Mouse (Mus musculus) liver, embryonic 11.5 days (tissue): ENCODE measurements at regions not wholly inside any gene's neighbourhood (a gene's known extent, or its start where the extent isn't known, plus 50 kb on each side); places are given as distances from the start of the nearest gene placed in this dataset.

Source experiments
- ATAC-seq: fragments of 200-750 bp; cut with Nextera tagmentation; replicated peaks from 2 replicates; pipeline ENCODE4 v1.8.0; 2017; ENCODE audit warnings: moderate number of reproducible peaks, mild to moderate bottlenecking, moderate TSS enrichment, moderate library complexity; ENCODE audit not compliant: low FRiP score
- DNase-seq: peaks from one replicate; pipeline ENCODE4 v3.0.0-alpha.2; 2017; ENCODE audit warnings: low spot score
- H3K27ac ChIP-seq: fragments of 300-500 bp; sonication (generic); 2 replicates; pipeline ENCODE4 v1.5.1; 2014; ENCODE audit warnings: mild to moderate bottlenecking, low read depth, low read length, control low read depth
- H3K27me3 ChIP-seq: fragments of 300-500 bp; sonication (generic); replicated peaks from 2 replicates; pipeline ENCODE4 v1.6.1; 2014; ENCODE audit warnings: low read length, mixed read lengths; ENCODE audit not compliant: control insufficient read depth, insufficient read depth
- H3K36me3 ChIP-seq: fragments of 300-500 bp; sonication (generic); 2 replicates; pipeline ENCODE4 v1.6.1; 2014; ENCODE audit warnings: mild to moderate bottlenecking, low read length, moderate library complexity, mixed read lengths; ENCODE audit not compliant: control insufficient read depth, insufficient read depth
- H3K4me1 ChIP-seq: fragments of 300-500 bp; sonication (generic); replicated peaks from 2 replicates; pipeline ENCODE4 v1.6.1; 2014; ENCODE audit warnings: low read length, mixed read lengths; ENCODE audit not compliant: control insufficient read depth, insufficient read depth
- H3K4me2 ChIP-seq: fragments of 300-500 bp; sonication (generic); 2 replicates; pipeline ENCODE4 v1.6.1; 2014; ENCODE audit warnings: mild to moderate bottlenecking, control low read depth, moderate library complexity
- H3K4me3 ChIP-seq: fragments of 300-500 bp; sonication (generic); 2 replicates; pipeline ENCODE4 v1.5.1; 2014; ENCODE audit warnings: low read depth, low read length, control low read depth
- H3K9ac ChIP-seq: fragments of 300-500 bp; sonication (generic); 2 replicates; pipeline ENCODE4 v1.6.1; 2014; ENCODE audit warnings: low read depth, low read length, control low read depth
- H3K9me3 ChIP-seq: fragments of 300-500 bp; sonication (generic); 2 replicates; pipeline ENCODE4 v1.6.1; 2016; ENCODE audit warnings: low read length, inconsistent platforms, mixed read lengths; ENCODE audit not compliant: control insufficient read depth
- WGBS: fragments of 180-500 bp; shearing (Covaris S2); extraction: QIAGEN DNeasy Blood & Tissue Kit; methylation state at CpG from one replicate; pipeline ENCODE4 v1.1.7; 2014; 5-methylcytosine and 5-hydroxymethylcytosine counted together

GRCm38 (mm10) chr13:102544359-102545165 is 148.8 kb upstream of the Cd180 start:
- Histone ChIP-seq H3K36me3 (no peaks in the 10 kb centered on the region), H3K4me2 (no peak overlapping the region), H3K9ac (no peak overlapping the region), H3K4me1 (no peaks in the 10 kb centered on the region), H3K4me3 (no peak overlapping the region), H3K27ac (no peak overlapping the region), H3K27me3 (no peaks in the 10 kb centered on the region), H3K9me3 (no peaks in the 10 kb centered on the region)
- DNase-seq = no peak
- ATAC-seq = no peak
- WGBS = 78% methylated on average over 5 of the region's 5 CpGs

- DNase-seq (no peak), ATAC-seq (no peak)
- Histone ChIP-seq H3K27ac (no peak overlapping the region), H3K9me3 (no peaks in the 10 kb centered on the region), H3K9ac (no peak overlapping the region), H3K4me1 (no peaks in the 10 kb centered on the region), H3K4me3 (no peak overlapping the region), H3K4me2 (no peak overlapping the region), H3K27me3 (no peaks in the 10 kb centered on the region), H3K36me3 (no peaks in the 10 kb centered on the region)
- WGBS = 56% methylated on average over 17 of the region's 17 CpGs
Observed at GRCm38 (mm10) chr13:102545845-102546615, 147.3 kb upstream of the Cd180 start.

- Histone ChIP-seq H3K9me3 (no peaks in the 10 kb centered on the region), H3K36me3 (no peaks in the 10 kb centered on the region), H3K4me3 (no peak overlapping the region), H3K4me1 (no peaks in the 10 kb centered on the region), H3K9ac (no peak overlapping the region), H3K27me3 (no peaks in the 10 kb centered on the region), H3K4me2 (no peak overlapping the region), H3K27ac (no peak overlapping the region)
- ATAC-seq (no peak), DNase-seq (no peak)
- 56% methylated on average over 6 of the region's 6 CpGs for WGBS
Observed at GRCm38 (mm10) chr13:102548252-102548651, 145.1 kb upstream of the Cd180 start.

- 70% methylated on average over 3 of the region's 3 CpGs for WGBS
- H3K4me1 ChIP-seq = no peaks in the 10 kb centered on the region
- no peak overlapping the region for H3K9ac ChIP-seq
- no peaks in the 10 kb centered on the region for H3K36me3 ChIP-seq
- ATAC-seq = no peak
- no peak overlapping the region for H3K4me3 ChIP-seq
- DNase-seq = no peak
- H3K4me2 ChIP-seq = no peak overlapping the region
- H3K27ac ChIP-seq = no peak overlapping the region
- no peaks in the 10 kb centered on the region for H3K9me3 ChIP-seq
- no peaks in the 10 kb centered on the region for H3K27me3 ChIP-seq
Observed at GRCm38 (mm10) chr13:102566846-102567572, 126.3 kb upstream of the Cd180 start.

- WGBS = 71% methylated on average over 3 of the region's 3 CpGs
- H3K9ac ChIP-seq = no peak overlapping the region
- H3K27ac ChIP-seq = no peak overlapping the region
- no peaks in the 10 kb centered on the region for H3K4me1 ChIP-seq
- no peaks in the 10 kb centered on the region for H3K36me3 ChIP-seq
- H3K27me3 ChIP-seq = no peaks in the 10 kb centered on the region
- H3K4me2 ChIP-seq = no peak overlapping the region
- H3K4me3 ChIP-seq = no peak overlapping the region
- H3K9me3 ChIP-seq = no peaks in the 10 kb centered on the region
- DNase-seq (no peak), ATAC-seq (no peak)
Observed at GRCm38 (mm10) chr13:102569580-102569979, 123.8 kb upstream of the Cd180 start.

- 83% methylated on average over 1 of the region's 1 CpGs for WGBS
- Histone ChIP-seq H3K4me3 (no peak overlapping the region), H3K4me1 (no peaks in the 10 kb centered on the region), H3K9me3 (no peaks in the 10 kb centered on the region), H3K27ac (no peak overlapping the region), H3K4me2 (no peak overlapping the region), H3K27me3 (no peaks in the 10 kb centered on the region), H3K9ac (no peak overlapping the region), H3K36me3 (no peaks in the 10 kb centered on the region)
- DNase-seq = no peak
- ATAC-seq = no peak
Observed at GRCm38 (mm10) chr13:102570286-102570685, 123.1 kb upstream of the Cd180 start.

GRCm38 (mm10) chr13:102573286-102573921 is 120.0 kb upstream of the Cd180 start:
- ATAC-seq = no peak
- Histone ChIP-seq H3K4me2 (no peak overlapping the region), H3K9ac (no peak overlapping the region), H3K27ac (no peak overlapping the region), H3K36me3 (no peaks in the 10 kb centered on the region), H3K4me3 (no peak overlapping the region), H3K27me3 (no peaks in the 10 kb centered on the region), H3K4me1 (no peaks in the 10 kb centered on the region), H3K9me3 (no peaks in the 10 kb centered on the region)
- WGBS = 82% methylated on average over 5 of the region's 5 CpGs
- no peak for DNase-seq

GRCm38 (mm10) chr13:102576871-102577662 is 116.3 kb upstream of the Cd180 start:
- no peaks in the 10 kb centered on the region for H3K36me3 ChIP-seq
- 76% methylated on average over 7 of the region's 7 CpGs for WGBS

More at GRCm38 (mm10) chr13:102576871-102577662, 116.3 kb upstream of the Cd180 start:
- Histone ChIP-seq H3K27ac (no peak overlapping the region), H3K4me2 (no peak overlapping the region), H3K9me3 (no peaks in the 10 kb centered on the region), H3K4me1 (no peaks in the 10 kb centered on the region), H3K9ac (no peak overlapping the region), H3K27me3 (no peaks in the 10 kb centered on the region), H3K4me3 (no peak overlapping the region)
- no peak for ATAC-seq
- DNase-seq = no peak
